Mouse (Mus musculus): ENCODE data around the gene Plin2.
A peak's percentile ranks its signal among the peaks of the same experiment; 100 is the strongest.
"Not testable (repeated sequence)": the region's sequence is repeated elsewhere in the genome, so short reads cannot be mapped to it uniquely, and the experiment has no call there.

The Plin2 gene

GRCm38 (mm10) chr4:86683746-86684145 lies 13.9 kb upstream of the Plin2 start:
- DNase-seq (ENCODE audit: low spot score in 2 of 2): no peak

- DNase-seq (ENCODE audit: low spot score in 2 of 2): no peak
Observed at GRCm38 (mm10) chr4:86683280-86683679, 13.4 kb upstream of the Plin2 start.

- DNase-seq (ENCODE audit: low spot score in 2 of 2): no peak
Observed at GRCm38 (mm10) chr4:86681846-86682245, 12.0 kb upstream of the Plin2 start.

GRCm38 (mm10) chr4:86681421-86681820 lies 11.6 kb upstream of the Plin2 start:
- no peak for DNase-seq (ENCODE audit: low spot score in 2 of 2)

- no peak for DNase-seq (ENCODE audit: low spot score in 2 of 2)
Observed at GRCm38 (mm10) chr4:86679686-86680085, 9.8 kb upstream of the Plin2 start.

GRCm38 (mm10) chr4:86676756-86677155 lies 6.9 kb upstream of the Plin2 start:
- DNase-seq (ENCODE audit: low spot score in 2 of 2): no peak

- not testable (repeated sequence) for DNase-seq (ENCODE audit: low spot score in 2 of 2)
Observed at GRCm38 (mm10) chr4:86674739-86675138, 4.9 kb upstream of the Plin2 start.

GRCm38 (mm10) chr4:86674150-86674549 lies 4.3 kb upstream of the Plin2 start:
- not testable (repeated sequence) for DNase-seq (ENCODE audit: low spot score in 2 of 2)

GRCm38 (mm10) chr4:86672450-86672849 lies 2.6 kb upstream of the Plin2 start:
- no peak for DNase-seq (ENCODE audit: low spot score in 2 of 2)

GRCm38 (mm10) chr4:86671803-86672202 lies 1.9 kb upstream of the Plin2 start:
- no peak for DNase-seq (ENCODE audit: low spot score in 2 of 2)

- DNase-seq (ENCODE audit: low spot score in 2 of 2): no peak
Observed at GRCm38 (mm10) chr4:86670582-86671306, 884 bp upstream of the Plin2 start.

- peak in 1 of 2 experiments; percentile 35 for DNase-seq (ENCODE audit: low spot score in 2 of 2)
Observed at GRCm38 (mm10) chr4:86669241-86669753, 563 bp downstream of the Plin2 start.

- DNase-seq (ENCODE audit: low spot score in 2 of 2): no peak
Observed at GRCm38 (mm10) chr4:86668290-86669000, 1.4 kb downstream of the Plin2 start.

- no peak for DNase-seq (ENCODE audit: low spot score in 2 of 2)
Observed at GRCm38 (mm10) chr4:86665596-86665995, 4.3 kb downstream of the Plin2 start.

GRCm38 (mm10) chr4:86663919-86664318 lies 5.9 kb downstream of the Plin2 start:
- DNase-seq (ENCODE audit: low spot score in 2 of 2): no peak

- no peak for DNase-seq (ENCODE audit: low spot score in 2 of 2)
Observed at GRCm38 (mm10) chr4:86657176-86657575, 12.7 kb downstream of the Plin2 start.

GRCm38 (mm10) chr4:86656410-86656809 lies 13.4 kb downstream of the Plin2 start:
- DNase-seq (ENCODE audit: low spot score in 2 of 2): not testable (repeated sequence)

GRCm38 (mm10) chr4:86651686-86652384 lies 18.0 kb downstream of the Plin2 start:
- DNase-seq (ENCODE audit: low spot score in 2 of 2): no peak

GRCm38 (mm10) chr4:86648394-86648793 lies 21.5 kb downstream of the Plin2 start:
- not testable (repeated sequence) for DNase-seq (ENCODE audit: low spot score in 2 of 2)

- DNase-seq (ENCODE audit: low spot score in 2 of 2): not testable (repeated sequence)
Observed at GRCm38 (mm10) chr4:86637561-86637960, 32.3 kb downstream of the Plin2 start.

- not testable (repeated sequence) for DNase-seq (ENCODE audit: low spot score in 2 of 2)
Observed at GRCm38 (mm10) chr4:86634873-86635272, 35.0 kb downstream of the Plin2 start.

GRCm38 (mm10) chr4:86634312-86634711 lies 35.5 kb downstream of the Plin2 start:
- not testable (repeated sequence) for DNase-seq (ENCODE audit: low spot score in 2 of 2)
